Mouse (Mus musculus) kidney, postnatal 0 days (tissue): ENCODE data around the gene Obscn. TPM values are rescaled to one million over a fixed set of nuclear protein-coding genes. Genes with fewer than 3 reads are reported as not detected.
A peak's percentile ranks its signal among the peaks of the same experiment; 100 is the strongest.

Experiments used
- ATAC-seq: fragments of 200-750 bp; cut with Nextera tagmentation; replicated peaks from 2 replicates; pipeline ENCODE4 v1.8.0; 2017; ENCODE audit warnings: low read depth, moderate number of reproducible peaks, moderate TSS enrichment, moderate library complexity; ENCODE audit not compliant: low FRiP score
- DNase-seq: peaks from one replicate; pipeline ENCODE4 v3.0.0-alpha.2; 2016; ENCODE audit warnings: low spot score
- H3K27ac ChIP-seq: fragments of 300-500 bp; sonication (generic); 2 replicates; pipeline ENCODE4 v1.5.1; 2014; ENCODE audit warnings: mild to moderate bottlenecking
- H3K27me3 ChIP-seq: fragments of 300-500 bp; sonication (generic); 2 replicates; pipeline ENCODE4 v1.6.1; 2014; ENCODE audit warnings: low read length, mixed read lengths; ENCODE audit not compliant: insufficient read depth
- H3K36me3 ChIP-seq: fragments of 300-500 bp; sonication (generic); 2 replicates; pipeline ENCODE4 v1.6.1; 2014; ENCODE audit warnings: low read length, mixed read lengths; ENCODE audit not compliant: insufficient read depth
- H3K4me1 ChIP-seq: fragments of 300-500 bp; sonication (generic); replicated peaks from 2 replicates; pipeline ENCODE4 v1.6.1; 2014; ENCODE audit warnings: antibody characterized with exemption, low read length, mixed read lengths; ENCODE audit not compliant: insufficient read depth
- H3K4me2 ChIP-seq: fragments of 300-500 bp; sonication (generic); 2 replicates; pipeline ENCODE4 v1.6.1; 2014; ENCODE audit warnings: mild to moderate bottlenecking, low read length, moderate library complexity, mixed read lengths
- H3K4me3 ChIP-seq: fragments of 300-500 bp; sonication (generic); replicated peaks from 2 replicates; pipeline ENCODE4 v1.5.1; 2014; ENCODE audit warnings: low read depth, low read length
- H3K9ac ChIP-seq: fragments of 300-500 bp; sonication (generic); 2 replicates; pipeline ENCODE4 v1.6.1; 2014; ENCODE audit warnings: low read depth, low read length
- H3K9me3 ChIP-seq: fragments of 300-500 bp; sonication (generic); replicated peaks from 2 replicates; pipeline ENCODE4 v1.6.1; 2016; ENCODE audit warnings: low read length, inconsistent platforms, mixed read lengths
- CTCF ChIP-seq: IDR thresholded peaks from 2 replicates; pipeline ENCODE4 v1.5.1; 2016; ENCODE audit warnings: antibody characterized with exemption, low read depth, mild to moderate bottlenecking, moderate library complexity
- WGBS: fragments of 180-500 bp; shearing (Covaris S2); extraction: QIAGEN DNeasy Blood & Tissue Kit; methylation state at CpG from one replicate; pipeline ENCODE4 v1.1.7; 2014; 5-methylcytosine and 5-hydroxymethylcytosine counted together
- polyA plus RNA-seq: library from polyadenylated mRNA; unstranded; fragments of >200 nt; fragmentation: Nextera tagmentation; extraction: Ambion mirVana; gene quantifications from 2 replicates; pipeline ENCODE4 v1.2.1, GENCODE M21; 2015

The Obscn gene
- polyA plus RNA-seq, 1 experiment from 2014 or later: 0.20 TPM

- H3K9ac ChIP-seq: no peak overlapping the region
- no peaks in the 10 kb centered on the region for H3K27me3 ChIP-seq
- TF ChIP-seq CTCF: peak; percentile 29; the same call in 1 of the 2 replicates
- no peak overlapping the region for H3K27ac ChIP-seq
- no peak for ATAC-seq
- 69% methylated on average over 3 of the region's 3 CpGs for WGBS
- DNase-seq: no peak
- no peak overlapping the region for H3K4me3 ChIP-seq
- H3K36me3 ChIP-seq: no peaks in the 10 kb centered on the region
- H3K9me3 ChIP-seq: no peaks in the 10 kb centered on the region
- H3K4me1 ChIP-seq: no peaks in the 10 kb centered on the region
- no peak overlapping the region for H3K4me2 ChIP-seq
Measured at GRCm38 (mm10) chr11:59102324-59102723, 33.9 kb downstream of the Obscn start.

DNA sequence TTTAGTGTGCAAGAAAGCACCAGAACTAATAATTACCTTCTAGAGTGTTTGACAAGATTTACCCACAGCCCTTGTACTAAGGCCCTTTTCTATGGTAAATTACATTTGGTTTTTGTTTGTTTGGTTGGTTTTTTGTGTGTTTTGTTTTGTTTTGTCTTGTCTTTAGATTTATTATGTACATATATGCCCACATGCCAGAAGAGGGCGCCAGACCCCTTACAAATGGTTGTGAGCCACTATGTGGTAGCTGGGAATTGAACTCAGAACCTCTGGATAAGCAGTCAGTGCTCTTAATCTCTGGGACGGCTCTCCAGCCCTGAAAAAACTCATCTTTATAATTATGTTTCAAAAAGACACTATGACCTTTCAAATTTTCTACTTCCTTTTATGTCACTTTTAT is 37.9 kb downstream of the Obscn start:
- Histone ChIP-seq H3K27me3 (no peaks in the 10 kb centered on the region), H3K4me1 (no peaks in the 10 kb centered on the region), H3K36me3 (no peaks in the 10 kb centered on the region), H3K4me3 (no peak overlapping the region), H3K4me2 (no peak overlapping the region), H3K9ac (no peak overlapping the region), H3K27ac (no peak overlapping the region), H3K9me3 (no peaks in the 10 kb centered on the region)
- TF ChIP-seq CTCF: peak; percentile 72
- ATAC-seq (no peak), DNase-seq (peak; percentile 34)
- 35% methylated on average over 2 of the region's 2 CpGs for WGBS

DNA sequence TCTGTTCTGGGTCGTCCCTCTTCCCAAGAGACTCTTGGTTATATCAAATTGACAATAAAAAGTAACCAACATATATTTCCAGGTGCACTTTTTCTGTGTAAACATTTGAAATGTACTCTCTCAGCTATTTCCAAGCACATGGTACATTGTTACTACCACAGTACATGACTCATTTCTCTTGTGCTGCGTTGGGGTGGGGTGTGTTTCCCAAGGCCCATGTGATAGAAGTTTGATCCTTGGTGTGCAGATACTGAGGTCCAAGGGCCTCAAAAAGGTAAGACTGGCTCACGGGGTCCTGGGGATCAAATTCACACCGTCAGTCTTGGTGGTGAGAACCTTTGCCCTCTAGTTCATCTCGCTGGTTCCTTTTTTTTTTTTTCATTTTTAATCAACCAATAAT is 38.4 kb downstream of the Obscn start:
- Histone ChIP-seq H3K9me3 (no peaks in the 10 kb centered on the region), H3K4me3 (no peak overlapping the region), H3K9ac (no peak overlapping the region), H3K27ac (no peak overlapping the region), H3K4me1 (no peaks in the 10 kb centered on the region), H3K4me2 (no peak overlapping the region), H3K27me3 (no peaks in the 10 kb centered on the region), H3K36me3 (no peaks in the 10 kb centered on the region)
- TF ChIP-seq CTCF: no peak
- DNase-seq (no peak), ATAC-seq (no peak)
- WGBS: 58% methylated on average over 5 of the region's 5 CpGs

GRCm38 (mm10) chr11:59094213-59094612 is 42.0 kb downstream of the Obscn start:
- DNase-seq: no peak
- Histone ChIP-seq H3K36me3 (no peaks in the 10 kb centered on the region), H3K9ac (no peak overlapping the region), H3K4me1 (no peaks in the 10 kb centered on the region), H3K27ac (no peak overlapping the region), H3K4me3 (no peak overlapping the region), H3K9me3 (no peaks in the 10 kb centered on the region), H3K27me3 (no peaks in the 10 kb centered on the region), H3K4me2 (no peak overlapping the region)
- no peak for ATAC-seq
- 72% methylated on average over 4 of the region's 4 CpGs for WGBS
- peak; percentile 52 for TF ChIP-seq CTCF

DNA sequence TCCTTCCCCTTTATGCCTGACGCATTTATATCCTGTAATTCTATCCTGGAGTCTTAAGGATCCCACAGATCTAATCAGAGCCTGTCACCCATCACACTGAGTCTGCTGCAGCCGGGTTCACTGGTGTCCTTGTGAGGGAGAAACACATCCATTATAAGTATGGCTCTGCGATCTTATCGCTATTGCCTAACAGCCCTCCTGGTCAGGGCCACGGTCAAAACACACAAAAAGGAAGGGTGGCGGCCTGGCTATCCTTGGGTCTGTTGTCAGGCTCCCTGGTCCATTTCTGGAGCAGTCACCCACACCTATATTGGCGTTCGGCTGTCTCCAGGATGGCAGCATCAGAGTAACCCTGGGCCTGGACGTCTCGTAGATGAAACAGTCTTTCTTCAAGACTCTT is 48.6 kb downstream of the Obscn start:
- Histone ChIP-seq H3K9me3 (no peaks in the 10 kb centered on the region), H3K9ac (no peak overlapping the region), H3K4me3 (no peak overlapping the region), H3K27me3 (no peaks in the 10 kb centered on the region), H3K4me2 (no peak overlapping the region), H3K27ac (no peak overlapping the region), H3K4me1 (no peaks in the 10 kb centered on the region), H3K36me3 (no peaks in the 10 kb centered on the region)
- no peak for TF ChIP-seq CTCF
- ATAC-seq: no peak
- 81% methylated on average over 10 of the region's 10 CpGs for WGBS
- DNase-seq: no peak

DNA sequence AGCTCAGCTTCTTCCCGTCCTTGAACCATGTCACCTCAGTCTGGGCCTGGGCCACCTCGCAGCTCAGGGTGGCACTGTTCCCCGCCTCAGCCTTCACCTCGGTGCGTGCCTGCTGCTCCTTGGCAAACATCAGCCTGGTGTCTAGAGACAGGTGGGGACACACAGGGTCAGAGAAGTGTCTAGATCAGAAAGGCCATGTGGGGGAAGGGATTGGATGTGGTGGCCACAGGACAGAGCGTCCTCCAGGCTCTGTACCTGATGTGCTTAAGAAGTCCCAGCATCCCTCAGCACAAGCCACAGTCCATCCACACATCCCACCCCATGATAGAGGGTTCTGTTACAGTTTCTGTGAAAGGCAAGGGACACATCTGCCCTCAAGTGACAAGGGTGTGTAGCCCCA is 51.0 kb downstream of the Obscn start:
- Histone ChIP-seq H3K9me3 (no peaks in the 10 kb centered on the region), H3K9ac (no peak overlapping the region), H3K27ac (no peak overlapping the region), H3K4me3 (no peak overlapping the region), H3K4me1 (no peaks in the 10 kb centered on the region), H3K27me3 (no peaks in the 10 kb centered on the region), H3K36me3 (no peaks in the 10 kb centered on the region), H3K4me2 (no peak overlapping the region)
- DNase-seq (no peak), ATAC-seq (no peak)
- WGBS: 83% methylated on average over 6 of the region's 6 CpGs
- no peak for TF ChIP-seq CTCF

GRCm38 (mm10) chr11:59083125-59083524 is 53.1 kb downstream of the Obscn start:
- H3K4me1 ChIP-seq: no peaks in the 10 kb centered on the region
- no peak for DNase-seq
- ATAC-seq: no peak
- H3K4me3 ChIP-seq: no peak overlapping the region
- H3K36me3 ChIP-seq: no peaks in the 10 kb centered on the region
- 87% methylated on average over 3 of the region's 3 CpGs for WGBS
- H3K4me2 ChIP-seq: no peak overlapping the region
- H3K27ac ChIP-seq: no peak overlapping the region
- no peak overlapping the region for H3K9ac ChIP-seq
- TF ChIP-seq CTCF: no peak
- H3K9me3 ChIP-seq: no peaks in the 10 kb centered on the region
- H3K27me3 ChIP-seq: no peaks in the 10 kb centered on the region
